Comparison of ENCODE assay signal across 25 mouse cellular contexts in the genomic region with DNA sequence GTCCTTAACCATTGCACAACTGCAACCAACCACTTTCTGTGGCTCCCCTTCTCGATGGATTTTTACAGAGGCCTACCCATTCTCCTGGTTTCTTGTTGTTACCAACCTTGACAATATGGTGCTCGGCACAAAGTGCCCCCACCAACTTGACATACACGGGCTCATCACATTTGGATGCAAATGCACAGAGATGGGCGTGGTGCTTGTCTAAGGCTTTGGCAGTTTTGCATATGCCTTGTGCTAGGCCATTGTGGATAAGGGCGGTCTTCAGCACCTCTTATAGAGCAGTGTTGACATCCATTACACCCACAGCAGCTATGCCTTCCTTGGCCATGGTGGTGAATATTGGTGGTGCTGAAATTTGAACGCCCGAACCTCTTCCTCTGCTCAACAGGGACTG. TPM values are rescaled to one million over a fixed set of nuclear protein-coding genes. Genes with fewer than 3 reads are reported as not detected.
"Had no signal": no experiment of that assay in that cellular context is flagged by ENCODE, and none has a peak within 500 bp of the region (broad histone marks: within the 10 kb centered on the region; RNA-seq: fewer than 3 reads in every experiment).

No protein-coding gene starts in this region.

- H3K4me2 ChIP-seq: lung, embryonic 15.5 days; midbrain, embryonic 11.5 days; neural tube, embryonic 13.5 days; neural tube, embryonic 15.5 days had no signal

- H3K9me3 ChIP-seq: lung, embryonic 15.5 days; megakaryocyte, embryonic 14.5 days; neural tube, embryonic 13.5 days; neural tube, embryonic 15.5 days had no signal

- ATAC-seq: liver, postnatal 0 days; lung, postnatal 0 days; midbrain, embryonic 16.5 days had no signal

- H3K9ac ChIP-seq: liver, postnatal 0 days; lung, embryonic 15.5 days; neural tube, embryonic 13.5 days; neural tube, embryonic 15.5 days had no signal

- H3K4me3 ChIP-seq: lung, embryonic 15.5 days; megakaryocyte, embryonic 14.5 days; myocyte; neural tube, embryonic 13.5 days; neural tube, embryonic 15.5 days had no signal

- DNase-seq: liver, postnatal 0 days; lung, adult 2 months; lung, postnatal 14 days; lung, postnatal 36 days; midbrain, embryonic 14.5 days; retina, postnatal 1 day; right cerebral cortex, adult 18-20 months; right cerebral cortex, postnatal 25 days; right cerebral cortex, postnatal 4 days; spleen, adult 18-20 months; thymus, adult 18-20 months; thymus, postnatal 14 days; thymus, postnatal 36 days had no signal

- H3K27me3 ChIP-seq: lung, embryonic 15.5 days; megakaryocyte, embryonic 14.5 days; neural tube, embryonic 13.5 days; neural tube, embryonic 15.5 days had no signal

- H3K36me3 ChIP-seq: lung, embryonic 15.5 days; neural tube, embryonic 13.5 days; neural tube, embryonic 15.5 days had no signal

- H3K27ac ChIP-seq: lung, embryonic 15.5 days; macrophage; neural tube, embryonic 13.5 days; neural tube, embryonic 15.5 days had no signal

- H3K4me1 ChIP-seq: lung, embryonic 15.5 days; neural tube, embryonic 13.5 days; neural tube, embryonic 15.5 days had no signal

RNA-seq across cellular contexts. Expression of gene Uox, which starts 7.3 kb away (rescaled TPM):
- polyA plus RNA-seq: macrophage; midbrain, embryonic 14.5 days; midbrain, embryonic 16.5 days; myocyte; neural tube, embryonic 11.5 days; neural tube, embryonic 13.5 days; neural tube, embryonic 15.5 days; stomach, embryonic 14.5 days had no signal

RNA-seq across cellular contexts. Expression of gene Dnase2b, which starts 52.5 kb away (rescaled TPM):
- polyA plus RNA-seq: lung, embryonic 15.5 days; macrophage; midbrain, embryonic 11.5 days; midbrain, embryonic 14.5 days; midbrain, embryonic 16.5 days; myocyte; neural tube, embryonic 11.5 days; neural tube, embryonic 13.5 days; neural tube, embryonic 15.5 days; small intestine, adult 2 months; stomach, embryonic 14.5 days had no signal
